Mouse (Mus musculus) embryo, embryonic 9.5 days (tissue): Measurements from ENCODE around the gene Neurog2.

Experiments
- DNase-seq: peaks from one replicate; pipeline ENCODE4 v3.0.0-alpha.2; 2017; ENCODE audit errors: extremely low spot score

Gene Neurog2

DNA sequence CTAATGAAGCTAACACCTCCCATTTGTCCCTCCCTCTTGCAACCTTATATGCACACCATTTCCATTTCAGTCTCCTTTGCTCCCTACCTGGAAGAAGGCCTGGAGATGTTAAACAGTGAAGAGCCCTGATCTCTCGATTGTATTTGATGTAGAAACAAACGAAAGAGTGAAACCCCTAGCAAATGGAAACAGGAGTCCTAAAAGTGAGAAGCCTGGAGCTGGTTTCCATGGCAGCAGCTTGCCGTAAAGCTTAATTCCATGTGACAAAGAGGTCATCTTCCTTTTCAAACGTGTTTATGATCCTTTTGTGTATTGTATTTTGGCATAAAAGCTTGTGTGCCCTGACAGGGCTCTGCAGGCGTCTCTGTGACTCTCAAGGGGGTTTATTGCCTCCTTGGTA is 9.3 kb downstream of the Neurog2 start:
- DNase-seq: no peak

- DNase-seq: no peak
Observed at GRCm38 (mm10) chr3:127646156-127646825, 13.4 kb downstream of the Neurog2 start.

- DNase-seq: no peak
Observed at GRCm38 (mm10) chr3:127651742-127652653, 19.1 kb downstream of the Neurog2 start.

DNA sequence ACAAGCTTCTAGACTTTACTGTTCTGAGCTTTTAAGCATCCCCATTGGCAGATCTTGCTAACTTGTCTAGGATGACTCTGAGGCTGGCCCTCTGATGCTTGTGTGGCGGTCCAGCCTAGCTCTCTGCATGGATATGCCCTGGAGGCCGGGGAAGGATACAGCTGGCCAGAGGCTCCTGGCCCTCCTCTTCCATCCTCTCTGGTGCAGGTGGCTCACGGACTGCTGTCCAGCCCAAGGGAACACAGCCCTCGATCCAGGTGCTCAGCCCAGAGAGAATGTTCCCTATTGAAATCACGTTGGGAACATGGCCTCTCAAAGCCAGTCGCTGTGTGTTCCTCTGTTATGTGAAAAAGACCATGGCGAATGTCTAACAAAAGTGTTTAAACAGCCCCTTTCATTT is 27.8 kb downstream of the Neurog2 start:
- no peak for DNase-seq

DNA sequence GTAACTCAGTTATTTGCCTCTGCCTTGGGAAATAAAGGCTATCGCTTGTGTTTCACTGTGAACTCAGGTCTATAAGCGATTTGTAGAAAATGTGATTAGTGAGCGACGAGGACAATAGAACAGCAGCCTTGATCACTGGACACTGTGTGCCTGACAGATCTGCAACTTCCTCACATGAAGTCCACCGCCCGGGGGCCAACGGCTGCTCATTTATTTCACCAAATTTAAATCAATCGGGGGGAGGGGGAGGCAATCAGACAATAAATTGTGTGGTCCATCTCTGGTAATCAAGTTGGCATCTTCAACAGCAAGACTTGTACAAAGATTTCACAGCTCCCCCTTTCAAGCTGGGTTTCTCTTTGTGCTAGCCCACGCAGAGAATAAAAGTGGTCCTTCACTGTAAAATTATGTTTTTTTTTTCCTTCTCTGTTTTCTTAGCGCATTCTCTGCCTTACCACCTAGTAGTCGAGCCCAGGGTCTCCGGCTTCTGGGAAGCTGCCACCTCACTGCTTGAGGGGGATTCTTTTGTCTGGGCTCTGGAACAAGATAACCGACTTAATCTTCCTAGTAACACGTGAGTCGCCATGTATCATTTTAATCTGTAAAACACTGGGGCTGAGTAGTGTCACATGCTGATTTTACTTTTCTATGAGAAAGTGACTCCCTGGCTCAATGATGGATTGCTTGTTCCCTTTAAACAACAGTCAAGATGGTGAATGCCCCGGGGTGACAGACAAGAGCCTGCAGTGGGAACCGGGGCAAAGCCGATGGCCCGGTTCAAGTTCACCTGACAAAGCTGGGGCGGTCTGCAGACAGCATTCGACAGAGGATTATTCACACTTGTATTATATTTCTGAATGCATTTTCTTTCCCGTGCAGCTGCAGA is 29.0 kb downstream of the Neurog2 start:
- DNase-seq: no peak

- no peak for DNase-seq
Observed at GRCm38 (mm10) chr3:127679703-127680102, 46.8 kb downstream of the Neurog2 start.
